Mouse (Mus musculus): ENCODE results near the gene Fgfr3.

Fgfr3 gene

GRCm38 (mm10) chr5:33697947-33698512, 23.4 kb upstream of the Fgfr3 start:
- no peak for DNase-seq (ENCODE audit: low spot score)

DNA sequence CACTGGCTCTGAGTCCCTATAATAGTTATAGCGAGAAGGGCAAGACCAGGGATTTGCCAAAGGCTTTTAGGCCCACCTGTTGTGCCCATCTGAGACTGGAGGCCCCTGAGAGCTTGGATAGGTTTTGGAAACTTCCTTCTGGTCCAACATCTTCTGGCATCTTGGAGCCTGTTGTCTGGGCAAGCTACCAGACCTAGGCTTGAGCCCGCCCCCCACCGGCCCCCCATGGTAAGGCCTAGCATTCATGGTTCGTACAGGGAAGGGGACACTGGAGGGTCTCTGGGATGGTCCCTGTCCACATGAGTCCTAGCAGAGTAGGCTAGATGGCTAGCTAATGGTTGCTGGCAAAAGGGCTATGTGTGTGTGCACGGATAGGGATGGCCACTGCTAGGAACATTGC, 22.8 kb upstream of the Fgfr3 start:
- DNase-seq (ENCODE audit: low spot score) = no peak

- DNase-seq (ENCODE audit: low spot score) = no peak
Measured at GRCm38 (mm10) chr5:33700010-33700409, 21.5 kb upstream of the Fgfr3 start.

DNA sequence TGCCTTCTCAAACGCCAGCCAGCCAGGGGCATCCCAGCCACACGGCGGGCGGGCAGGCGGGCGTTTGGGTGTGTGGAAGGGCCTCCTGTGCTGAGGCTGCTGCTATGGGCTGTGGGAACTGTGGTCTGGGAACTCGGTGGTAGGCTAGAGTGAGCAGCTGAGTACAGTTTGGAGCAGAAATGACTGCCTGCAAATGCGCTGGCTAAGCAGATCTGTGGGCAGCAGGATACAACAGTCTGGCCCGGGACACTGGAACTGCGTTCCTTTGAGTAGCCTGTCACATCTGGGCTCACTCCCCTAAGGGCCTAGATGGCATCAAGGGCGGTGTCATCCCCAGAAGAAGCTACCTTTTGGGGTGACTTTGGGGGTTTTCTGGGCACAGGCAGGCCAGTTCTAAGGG, 19.6 kb upstream of the Fgfr3 start:
- DNase-seq (ENCODE audit: low spot score) = no peak

- no peak for DNase-seq (ENCODE audit: low spot score)
Measured at GRCm38 (mm10) chr5:33703999-33704398, 17.5 kb upstream of the Fgfr3 start.

GRCm38 (mm10) chr5:33704945-33705611, 16.4 kb upstream of the Fgfr3 start:
- no peak for DNase-seq (ENCODE audit: low spot score)

DNA sequence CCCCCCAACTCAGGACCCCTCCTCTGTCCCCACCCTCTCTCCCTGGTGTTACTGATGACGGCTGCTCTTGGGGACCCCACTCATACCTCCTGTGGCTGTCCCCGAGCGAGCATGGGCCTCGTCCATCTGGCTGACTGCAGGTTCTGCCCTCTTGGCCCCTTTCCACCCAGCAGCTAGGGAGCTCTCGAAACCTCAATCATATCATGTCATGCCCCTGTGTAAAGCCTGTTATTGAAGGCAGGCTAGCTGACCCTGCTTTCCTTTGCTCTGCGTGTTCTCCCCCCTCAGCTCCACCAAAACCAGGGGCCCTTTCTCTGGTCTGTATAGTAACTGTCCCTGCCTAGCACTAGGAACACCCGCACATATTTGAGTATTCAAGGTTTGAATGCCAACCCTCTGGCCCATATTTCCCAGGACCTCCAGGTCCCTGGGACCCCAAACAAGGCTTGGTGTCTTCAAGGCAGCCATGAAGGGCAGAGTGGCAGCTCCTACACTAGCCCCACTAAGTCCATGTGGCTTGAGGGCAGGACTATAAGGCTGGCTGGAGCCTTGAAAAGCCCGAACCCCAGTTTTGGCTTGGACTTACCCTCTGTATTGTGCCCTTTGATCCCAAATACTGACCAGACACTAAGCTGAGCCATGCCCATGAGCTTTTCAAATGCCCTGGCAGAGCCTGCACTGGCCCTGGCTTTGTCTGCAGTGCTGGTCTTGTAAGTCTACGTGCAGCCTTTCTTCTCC, 15.7 kb upstream of the Fgfr3 start:
- no peak for DNase-seq (ENCODE audit: low spot score)

DNA sequence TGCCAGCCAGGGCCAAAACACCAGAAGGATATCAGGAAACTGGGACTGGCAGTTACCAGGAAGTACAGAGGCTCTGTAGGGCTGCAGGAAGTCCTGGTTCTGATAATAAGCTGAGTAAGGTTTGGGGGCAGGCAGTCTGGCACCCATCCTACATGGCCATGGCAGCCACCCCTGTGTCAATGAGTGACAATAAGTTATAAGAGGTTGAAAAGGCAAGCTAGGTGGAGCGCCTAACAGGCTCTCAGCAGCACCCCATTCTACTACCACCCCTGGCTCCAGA, 15.2 kb upstream of the Fgfr3 start:
- DNase-seq (ENCODE audit: low spot score) = no peak

GRCm38 (mm10) chr5:33707163-33707562, 14.3 kb upstream of the Fgfr3 start:
- no peak for DNase-seq (ENCODE audit: low spot score)

DNA sequence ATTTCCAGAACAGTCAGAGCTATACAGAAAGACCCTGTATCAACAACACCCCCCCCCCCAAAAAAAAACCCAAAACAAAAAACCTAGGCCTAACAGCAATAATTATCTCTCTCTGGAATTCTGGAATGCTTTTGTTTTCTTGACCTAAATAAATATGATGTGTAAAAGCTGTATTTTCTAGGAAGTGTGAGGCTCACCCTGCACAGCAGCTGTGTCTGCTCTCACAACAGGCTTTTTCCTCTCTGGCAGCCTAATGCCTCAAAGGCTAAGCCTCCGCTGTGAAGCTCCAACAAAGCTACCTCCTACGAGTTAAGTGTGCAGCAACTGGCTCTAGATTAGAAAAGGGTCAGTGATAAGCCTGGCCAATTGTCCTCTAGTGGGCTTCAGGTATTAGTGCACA, 12.4 kb upstream of the Fgfr3 start:
- no peak for DNase-seq (ENCODE audit: low spot score)

DNA sequence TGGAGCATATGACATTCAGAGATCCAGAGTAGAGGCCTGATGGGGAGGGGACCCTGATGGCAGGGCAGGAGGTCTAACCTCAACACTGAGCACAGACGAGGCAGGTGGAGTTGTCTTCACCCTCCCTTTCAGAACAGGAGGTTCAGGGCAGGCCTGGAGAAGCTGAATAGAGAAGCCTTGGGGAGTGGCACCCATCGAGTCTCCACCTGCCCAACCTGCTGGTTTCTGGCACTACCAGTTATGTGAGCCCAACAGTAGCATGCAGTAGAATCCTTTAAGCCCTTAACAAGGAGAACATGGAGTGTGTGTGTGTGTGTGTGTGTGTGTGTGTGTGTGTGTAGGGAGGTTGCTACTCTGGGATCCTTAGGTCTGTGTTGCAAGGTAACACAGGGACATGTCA, 8.9 kb upstream of the Fgfr3 start:
- peak; percentile 46 for DNase-seq (ENCODE audit: low spot score)

DNA sequence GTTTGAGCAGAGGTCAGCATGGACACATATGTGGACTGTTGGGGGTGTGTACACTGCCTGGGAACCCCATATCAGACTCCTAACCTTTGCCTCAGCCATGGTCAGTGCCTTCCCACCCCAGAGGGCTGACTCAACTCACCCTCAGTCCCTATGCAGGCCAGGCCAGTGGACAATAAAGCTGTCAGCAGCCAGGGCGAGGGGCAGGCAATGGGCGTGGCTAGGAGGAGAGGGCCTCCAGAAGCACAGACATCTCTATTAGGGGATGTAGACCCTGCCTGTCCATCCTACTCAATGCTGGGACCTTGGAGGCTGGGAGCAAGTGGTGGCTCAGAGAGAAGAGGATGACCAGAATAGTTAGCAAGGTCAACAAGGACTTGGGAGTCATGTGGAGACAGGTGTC, 6.3 kb upstream of the Fgfr3 start:
- DNase-seq (ENCODE audit: low spot score) = no peak

DNA sequence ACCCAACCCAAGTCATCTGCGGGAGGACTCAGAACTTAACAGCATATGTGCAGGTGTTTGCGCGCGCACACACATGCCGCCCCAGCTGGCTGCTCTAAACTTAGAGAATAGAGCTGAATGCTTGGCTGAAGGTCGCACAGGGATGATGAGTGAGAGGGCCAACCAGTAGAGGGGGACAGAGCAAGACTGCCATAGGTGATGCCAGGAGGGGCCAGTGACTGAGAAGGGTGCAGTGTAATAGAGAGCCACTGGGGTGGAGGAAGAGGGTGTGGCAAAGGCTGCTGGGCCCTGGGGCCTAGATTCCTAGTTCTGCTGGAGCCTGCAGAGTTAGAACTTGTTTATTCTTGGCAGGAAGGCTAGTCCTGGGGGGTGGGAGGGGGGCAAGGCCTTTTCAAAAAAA, 5.0 kb upstream of the Fgfr3 start:
- DNase-seq (ENCODE audit: low spot score) = no peak

DNA sequence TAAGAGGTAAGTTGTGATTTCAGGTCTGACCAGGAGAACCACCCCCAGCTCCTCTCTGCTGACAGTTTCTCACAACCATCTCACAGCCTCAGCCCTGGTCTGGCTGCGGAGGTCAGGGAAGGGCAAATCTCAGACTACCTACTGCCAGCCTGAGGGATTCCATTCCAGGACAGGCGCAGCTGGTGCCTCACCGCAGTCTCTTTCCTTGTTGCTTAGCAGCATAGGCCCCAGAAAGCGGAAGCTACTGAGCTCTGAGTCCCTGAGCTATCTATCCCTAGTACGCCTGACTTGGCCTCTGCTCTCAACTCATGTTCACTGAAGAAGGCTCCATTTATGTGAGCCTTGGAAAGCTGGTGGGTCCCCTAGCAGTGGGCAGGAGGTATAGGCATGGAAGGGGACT, 3.0 kb upstream of the Fgfr3 start:
- DNase-seq (ENCODE audit: low spot score) = no peak

- DNase-seq (ENCODE audit: low spot score) = no peak
Measured at GRCm38 (mm10) chr5:33720852-33721490, 503 bp upstream of the Fgfr3 start.

GRCm38 (mm10) chr5:33722266-33723018, 968 bp downstream of the Fgfr3 start:
- no peak for DNase-seq (ENCODE audit: low spot score)

- DNase-seq (ENCODE audit: low spot score) = no peak
Measured at GRCm38 (mm10) chr5:33723019-33723640, 1.7 kb downstream of the Fgfr3 start.

DNA sequence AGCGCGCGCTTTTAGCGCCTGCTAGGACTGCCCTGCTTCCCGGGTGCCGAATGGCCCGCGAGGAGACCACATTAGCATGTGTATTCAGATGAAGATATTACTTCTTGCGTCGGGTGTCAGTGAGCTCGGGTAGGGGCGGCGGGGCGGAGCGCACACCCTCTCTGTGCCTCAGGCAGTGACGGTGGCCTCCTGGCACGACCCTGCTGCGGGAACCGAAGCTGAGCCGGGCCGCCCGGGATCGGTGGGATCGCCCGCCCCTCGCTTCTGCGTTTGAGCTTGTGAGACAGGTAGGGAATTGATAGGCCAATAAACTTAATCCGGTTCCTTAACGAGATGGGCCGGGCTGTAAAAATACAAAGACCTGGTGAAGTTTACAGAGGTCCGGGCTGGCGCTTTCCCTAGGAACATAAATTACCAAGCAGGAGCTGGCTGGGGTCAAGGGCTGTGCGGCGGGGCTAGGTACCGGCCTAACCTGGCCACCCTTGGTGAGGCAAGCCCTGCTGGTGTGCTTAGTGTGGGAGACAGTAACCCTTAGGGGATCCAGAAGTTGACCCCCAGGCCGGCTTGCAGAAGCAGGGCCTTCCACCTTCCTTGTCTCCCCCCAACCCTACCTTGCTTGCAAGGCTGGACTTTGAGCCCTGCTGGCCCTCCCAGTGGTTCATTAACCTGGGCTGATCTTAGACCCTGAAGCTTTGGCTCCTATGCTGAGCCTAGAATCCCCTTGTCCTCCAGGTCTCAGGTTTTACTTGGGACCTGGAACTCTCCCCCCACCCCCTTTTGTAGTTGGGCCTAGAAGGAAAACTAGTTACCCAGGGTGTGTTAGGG, 2.4 kb downstream of the Fgfr3 start:
- no peak for DNase-seq (ENCODE audit: low spot score)

- no peak for DNase-seq (ENCODE audit: low spot score)
Measured at GRCm38 (mm10) chr5:33726081-33726647, 4.7 kb downstream of the Fgfr3 start.

DNA sequence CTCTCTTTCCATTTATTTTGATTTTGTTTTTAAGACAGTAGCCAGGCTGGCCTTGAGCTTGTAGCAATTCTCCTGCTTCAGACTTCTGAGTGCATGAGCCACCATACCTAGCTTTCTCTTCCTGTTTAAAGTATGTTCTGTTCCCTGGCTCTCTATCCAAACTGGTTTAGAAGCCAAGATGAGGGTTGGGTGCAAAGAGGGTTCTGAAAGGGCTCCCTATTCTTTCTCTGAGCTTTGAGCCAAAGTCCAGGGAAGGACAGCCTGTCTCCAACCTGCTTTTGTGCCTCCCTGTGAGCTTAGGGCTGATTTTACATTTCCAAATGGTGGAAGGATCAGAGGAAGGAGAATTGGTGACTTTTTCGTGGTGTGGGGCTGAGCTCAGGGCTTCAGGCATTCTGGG, 5.4 kb downstream of the Fgfr3 start:
- no peak for DNase-seq (ENCODE audit: low spot score)

DNA sequence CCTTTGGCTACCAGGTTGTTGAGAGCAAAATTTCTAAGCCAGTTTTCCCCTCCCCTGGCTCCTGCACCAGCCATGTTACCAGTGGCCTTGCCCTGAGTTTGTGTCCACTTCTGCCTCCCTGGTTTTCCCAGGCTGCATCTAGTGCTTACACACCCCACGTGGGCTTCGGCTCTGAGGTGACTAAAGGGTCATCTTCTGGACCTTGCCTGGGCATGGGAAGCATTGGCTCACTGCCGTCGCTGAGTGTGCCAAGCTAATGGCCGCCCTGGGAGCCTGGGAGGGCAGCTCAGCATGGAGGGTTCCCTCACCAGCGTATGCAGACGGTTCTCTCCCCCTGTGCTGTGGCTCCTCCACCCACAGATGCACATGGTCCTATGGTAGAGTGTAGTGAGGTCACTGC, 7.4 kb downstream of the Fgfr3 start:
- DNase-seq (ENCODE audit: low spot score) = no peak

Measured in urinary bladder, postnatal 25 days (tissue).